Mouse (Mus musculus): ENCODE results near the gene Osbpl2. TPM values are rescaled to one million over a fixed set of nuclear protein-coding genes. Genes with fewer than 3 reads are reported as not detected.

Osbpl2 gene
- polyA plus RNA-seq, 1 experiment from 2014 or later: 32.1 TPM

GRCm38 (mm10) chr2:180212255-180212654 lies 93.1 kb downstream of the Osbpl2 start:
- H3K27me3 ChIP-seq: no peaks in the 10 kb centered on the region
- ATAC-seq (replicated peaks; ENCODE audit: low FRiP score): no peak
- peaks cover 4% of the 10 kb centered on the region; the same call in 1 of the 2 replicates for H3K36me3 ChIP-seq
- WGBS: 85% methylated on average over 3 of the region's 3 CpGs
- H3K4me2 ChIP-seq: no peak overlapping the region
- no peak overlapping the region for H3K27ac ChIP-seq
- no peak overlapping the region for H3K4me3 ChIP-seq (replicated peaks)
- H3K9me3 ChIP-seq (replicated peaks): no peaks in the 10 kb centered on the region
- H3K9ac ChIP-seq: no peak overlapping the region
- peaks cover 29% of the 10 kb centered on the region for H3K4me1 ChIP-seq

Small RNA genes lying within 50 kb of the gene (microRNA-seq; reads per million reads assigned to microRNA genes)
- not detected for gene Mir7005

Other genes with a start within 250 kb of the Osbpl2 start
- gene Taf4, start 142.7 kb upstream of the Osbpl2 start, polyA plus RNA-seq (2015; fragmentation: Nextera tagmentation; extraction: Ambion mirVana): 3.5 and 3.9 TPM in 2 replicates
- 9.5 and 10.1 TPM in 2 replicates for gene Lsm14b, start 94.3 kb upstream of the Osbpl2 start, polyA plus RNA-seq (2015; fragmentation: Nextera tagmentation; extraction: Ambion mirVana)
- 615 and 646 TPM in 2 replicates for gene Psma7, start 76.9 kb upstream of the Osbpl2 start, polyA plus RNA-seq (2015; fragmentation: Nextera tagmentation; extraction: Ambion mirVana)
- 6.3 and 6.4 TPM in 2 replicates for gene Ss18l1, start 76.8 kb upstream of the Osbpl2 start, polyA plus RNA-seq (2015; fragmentation: Nextera tagmentation; extraction: Ambion mirVana)
- gene Mtg2, start 48.7 kb upstream of the Osbpl2 start, polyA plus RNA-seq (2015; fragmentation: Nextera tagmentation; extraction: Ambion mirVana): 26.4 TPM in 2 replicates
- gene Hrh3, start 14.8 kb upstream of the Osbpl2 start, polyA plus RNA-seq (2015; fragmentation: Nextera tagmentation; extraction: Ambion mirVana): not detected in 2 replicates
- 193 and 207 TPM in 2 replicates for gene Adrm1, start 52.2 kb downstream of the Osbpl2 start, polyA plus RNA-seq (2015; fragmentation: Nextera tagmentation; extraction: Ambion mirVana)
- gene Lama5, start 106.6 kb downstream of the Osbpl2 start, polyA plus RNA-seq (2015; fragmentation: Nextera tagmentation; extraction: Ambion mirVana): 40.6 and 46.7 TPM in 2 replicates
- gene Rps21, start 138.1 kb downstream of the Osbpl2 start, polyA plus RNA-seq (2015; fragmentation: Nextera tagmentation; extraction: Ambion mirVana): 637 and 713 TPM in 2 replicates
- gene Cables2, start 154.2 kb downstream of the Osbpl2 start, polyA plus RNA-seq (2015; fragmentation: Nextera tagmentation; extraction: Ambion mirVana): 11.8 and 12.3 TPM in 2 replicates
- 0.84 and 0.87 TPM in 2 replicates for gene Rbbp8nl, start 170.6 kb downstream of the Osbpl2 start, polyA plus RNA-seq (2015; fragmentation: Nextera tagmentation; extraction: Ambion mirVana)
- 3.0 and 4.7 TPM in 2 replicates for gene Gata5, start 215.4 kb downstream of the Osbpl2 start, polyA plus RNA-seq (2015; fragmentation: Nextera tagmentation; extraction: Ambion mirVana)